Mouse (Mus musculus): ENCODE measurements around the gene Tm4sf5.

Tm4sf5 gene

GRCm38 (mm10) chr11:70541415-70541814 is 36.4 kb downstream of the Tm4sf5 start:
- no peak for DNase-seq (ENCODE audit: low spot score in 2 of 2)

GRCm38 (mm10) chr11:70544496-70544895 is 39.5 kb downstream of the Tm4sf5 start:
- no peak for DNase-seq (ENCODE audit: low spot score in 2 of 2)

DNA sequence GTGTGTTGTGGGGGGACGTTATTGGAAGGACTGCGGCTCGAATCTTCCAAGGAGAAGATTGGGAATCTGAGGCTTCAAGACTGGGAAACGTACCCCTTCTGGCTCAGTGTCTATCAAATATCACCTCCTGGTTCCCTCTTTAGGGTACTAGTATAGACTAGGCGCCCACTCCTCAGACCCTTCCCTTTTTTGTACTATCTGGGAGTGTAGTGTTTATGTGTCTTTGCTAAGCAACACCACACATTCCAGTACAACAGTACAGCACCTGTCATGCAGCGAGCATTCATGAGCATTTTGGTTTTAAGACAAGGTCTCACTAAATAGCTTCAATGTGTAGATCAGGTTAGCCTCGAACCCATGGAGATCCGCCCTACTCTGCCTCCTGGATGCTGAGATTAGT is 46.5 kb downstream of the Tm4sf5 start:
- no peak for DNase-seq (ENCODE audit: low spot score in 2 of 2)

GRCm38 (mm10) chr11:70553940-70554339 is 48.9 kb downstream of the Tm4sf5 start:
- no peak for DNase-seq (ENCODE audit: low spot score in 2 of 2)

DNA sequence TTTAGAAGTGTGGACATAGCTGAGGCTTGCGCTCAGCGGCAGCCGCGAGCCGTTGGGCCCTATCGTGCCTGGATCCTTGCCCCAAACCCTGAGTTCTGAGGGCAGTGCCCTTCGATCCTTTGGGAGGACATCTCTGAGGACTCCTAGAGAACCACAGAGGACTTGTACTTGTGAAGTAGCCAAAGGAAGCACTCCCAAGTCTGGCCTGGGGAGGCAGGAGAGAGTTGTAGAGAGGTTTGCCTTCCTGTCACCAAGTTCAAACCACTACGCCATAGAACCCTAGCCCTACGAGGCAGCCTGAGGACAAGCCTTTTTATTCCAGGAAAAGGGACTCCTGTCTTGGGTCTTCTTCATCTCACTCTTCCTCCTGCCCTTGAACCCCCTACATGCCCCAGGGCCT is 52.5 kb downstream of the Tm4sf5 start:
- no peak for DNase-seq (ENCODE audit: low spot score in 2 of 2)

Data from spleen, postnatal 14 days (tissue).